Mouse (Mus musculus): ENCODE data around the gene Exph5.
A peak's percentile ranks its signal among the peaks of the same experiment; 100 is the strongest.

Exph5 gene

DNA sequence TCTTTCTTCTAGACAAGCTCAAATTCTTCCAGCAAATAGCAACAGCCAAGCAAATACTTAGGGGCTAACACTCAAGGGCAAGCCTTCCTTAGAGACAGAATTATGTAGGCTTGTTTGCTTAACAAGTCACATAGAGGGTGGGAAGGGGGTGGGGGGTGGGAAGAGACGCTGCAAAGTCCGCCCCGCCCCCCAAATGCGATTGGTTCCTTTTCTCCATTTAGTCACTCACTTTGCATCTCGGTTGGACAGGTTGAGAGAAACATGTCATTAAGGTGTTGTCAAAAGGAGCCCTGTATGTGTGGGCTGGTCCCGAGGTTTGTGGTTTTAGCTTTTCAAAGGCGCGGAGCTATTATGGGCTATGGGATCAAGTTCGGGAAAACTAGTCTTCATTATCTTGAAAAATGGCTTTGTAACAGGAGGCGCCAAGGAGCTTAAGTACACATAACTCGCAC is at the start of gene Exph5:
Gene Exph5, plus strand, starts transcription at position 402 of the 452 bp plus-strand sequence.
- no peak for DNase-seq (ENCODE audit: low read depth, low spot score)

GRCm38 (mm10) chr9:53254368-53254767 is 47.1 kb upstream of the Exph5 start:
- peak; percentile 92 for DNase-seq (ENCODE audit: low read depth, low spot score)

DNA sequence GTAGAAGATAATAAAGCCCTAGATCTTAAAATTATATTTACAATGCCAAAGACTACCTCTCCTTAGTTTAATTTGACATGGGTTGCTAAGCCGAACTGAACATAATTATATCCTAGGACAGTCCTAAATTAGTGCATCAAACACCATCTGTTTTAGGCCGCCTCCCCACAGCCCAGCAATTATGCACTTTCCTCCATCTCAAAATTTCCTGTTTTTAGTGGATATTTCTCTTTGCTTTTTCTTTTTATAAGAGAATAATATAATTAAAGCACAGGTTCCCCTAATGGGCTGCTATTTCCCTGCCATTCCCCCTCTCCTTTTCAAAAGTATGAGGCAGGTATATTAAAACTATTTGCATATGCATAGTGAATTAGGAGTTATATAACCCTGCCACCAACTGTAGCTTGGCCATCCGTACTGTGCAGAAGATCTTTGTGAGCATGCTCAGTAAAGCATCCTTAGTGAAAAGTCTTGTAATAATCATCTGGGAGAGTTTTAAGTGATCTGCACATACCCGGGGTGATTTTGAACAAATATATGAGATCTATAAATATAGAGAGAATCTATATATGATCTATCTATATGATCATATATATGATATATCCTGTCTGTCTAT is 44.7 kb upstream of the Exph5 start:
- no peak for DNase-seq (ENCODE audit: low read depth, low spot score)

DNA sequence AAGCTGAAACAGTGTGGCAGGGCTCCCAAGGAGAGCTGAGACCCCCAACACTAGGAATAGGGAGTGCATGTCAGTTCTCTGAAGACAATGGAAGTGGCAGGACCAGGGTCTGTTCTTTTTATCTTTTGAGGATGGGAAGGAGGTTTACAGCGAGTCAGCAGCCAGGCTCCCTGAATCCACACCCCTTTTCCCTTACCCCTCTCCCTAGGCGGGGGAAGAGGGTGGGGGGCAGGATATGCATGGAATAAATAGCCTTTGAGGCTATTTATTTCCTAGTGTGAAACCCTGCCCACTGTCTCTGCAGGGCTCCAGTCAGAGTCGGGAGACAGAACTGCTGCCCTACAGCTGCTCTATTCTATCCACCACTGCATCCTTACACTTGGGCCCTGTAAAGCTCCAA is 43.7 kb upstream of the Exph5 start:
- no peak for DNase-seq (ENCODE audit: low read depth, low spot score)

- DNase-seq (ENCODE audit: low read depth, low spot score): no peak
Measured at GRCm38 (mm10) chr9:53258199-53258598, 43.3 kb upstream of the Exph5 start.

GRCm38 (mm10) chr9:53264387-53264786 is 37.1 kb upstream of the Exph5 start:
- peak; percentile 89 for DNase-seq (ENCODE audit: low read depth, low spot score)

DNA sequence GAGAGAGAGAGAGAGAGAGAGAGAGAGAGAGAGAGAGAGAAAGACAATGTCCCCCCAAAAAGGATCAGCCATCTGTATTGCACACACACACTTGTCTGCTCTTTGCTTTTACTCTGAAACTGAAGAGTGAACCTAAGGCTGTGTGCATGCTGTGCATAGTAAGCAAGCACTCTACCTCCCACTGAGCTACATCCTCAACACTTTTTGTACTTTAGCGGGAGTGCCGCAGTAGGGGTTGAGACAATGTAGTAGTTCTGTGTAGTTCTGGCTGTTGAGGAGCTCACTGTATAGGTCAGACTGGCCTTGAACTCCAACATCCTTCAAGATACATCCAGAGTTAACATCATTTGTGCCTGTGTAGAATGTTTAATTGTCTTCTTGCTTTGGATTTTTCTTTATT is 35.9 kb upstream of the Exph5 start:
- no peak for DNase-seq (ENCODE audit: low read depth, low spot score)

DNA sequence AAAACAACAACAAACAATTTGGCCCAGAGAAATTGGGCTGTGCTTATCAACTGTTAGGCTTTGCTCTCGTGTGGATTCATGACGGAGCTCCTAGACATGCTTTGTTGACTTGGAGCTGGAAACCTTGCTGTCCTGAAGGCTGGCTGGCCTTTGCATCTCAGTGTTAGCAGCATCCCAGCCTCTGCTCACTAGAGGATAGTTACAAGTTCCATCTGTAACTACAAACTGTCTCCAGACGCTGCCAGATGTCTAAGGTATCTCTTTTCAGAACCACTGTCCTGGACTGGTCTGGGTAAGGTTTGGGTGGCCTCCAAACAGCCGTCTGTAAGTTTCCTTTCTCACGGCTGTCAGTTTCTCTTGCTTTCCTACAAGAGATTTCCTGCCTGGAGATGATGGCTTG is 33.4 kb upstream of the Exph5 start:
- peak; percentile 40 for DNase-seq (ENCODE audit: low read depth, low spot score)

GRCm38 (mm10) chr9:53268731-53269465 is 32.6 kb upstream of the Exph5 start:
- peak; percentile 71 for DNase-seq (ENCODE audit: low read depth, low spot score)

DNA sequence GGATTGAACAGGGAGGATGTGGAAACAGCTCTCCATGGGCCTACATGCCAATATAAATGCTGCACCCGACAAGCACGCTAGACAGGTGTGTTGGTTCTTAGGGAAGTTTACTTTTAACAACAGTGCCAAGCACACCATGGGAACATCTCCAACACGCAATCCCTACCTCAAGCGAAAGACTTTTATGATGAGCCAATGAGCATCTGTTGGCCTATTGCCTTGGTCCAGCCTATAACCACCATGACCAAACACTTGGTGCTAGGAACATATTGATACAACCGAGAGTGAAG is 32.1 kb upstream of the Exph5 start:
- DNase-seq (ENCODE audit: low read depth, low spot score): no peak

DNA sequence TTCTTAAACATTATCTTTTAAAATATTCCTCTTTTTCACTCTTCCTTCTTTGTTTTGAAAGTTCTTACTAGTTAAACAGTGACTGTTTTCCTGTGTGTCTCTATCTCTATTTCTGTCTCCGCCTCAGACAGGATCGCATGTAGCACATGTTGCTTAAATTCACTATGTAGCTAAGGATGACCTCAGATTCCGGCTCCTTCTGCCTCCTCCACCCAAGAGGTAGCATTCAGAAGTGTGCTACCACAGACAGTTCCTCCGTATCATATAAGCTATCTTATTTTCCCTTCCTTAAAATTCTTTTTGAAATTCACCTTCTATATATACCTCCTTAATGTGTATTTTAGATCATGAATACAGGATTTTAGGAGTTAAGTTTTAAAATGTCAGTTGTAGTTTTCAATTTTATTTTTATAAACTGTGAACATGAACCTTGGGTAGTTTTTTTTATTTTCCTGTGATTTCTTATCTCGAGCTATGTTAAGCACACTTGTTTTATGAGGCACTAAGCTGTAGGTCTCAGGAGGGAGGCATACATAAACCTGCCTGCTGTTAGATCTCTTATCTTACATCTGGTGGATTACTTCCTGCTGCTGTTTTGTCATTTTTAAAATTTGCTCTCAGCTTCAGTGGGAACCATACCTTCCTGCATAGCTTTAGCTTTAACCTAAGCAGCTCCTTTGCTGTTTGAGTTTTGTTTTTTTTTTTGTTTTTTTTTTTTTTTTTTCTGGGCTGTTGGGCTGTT is 30.0 kb upstream of the Exph5 start:
- no peak for DNase-seq (ENCODE audit: low read depth, low spot score)

DNA sequence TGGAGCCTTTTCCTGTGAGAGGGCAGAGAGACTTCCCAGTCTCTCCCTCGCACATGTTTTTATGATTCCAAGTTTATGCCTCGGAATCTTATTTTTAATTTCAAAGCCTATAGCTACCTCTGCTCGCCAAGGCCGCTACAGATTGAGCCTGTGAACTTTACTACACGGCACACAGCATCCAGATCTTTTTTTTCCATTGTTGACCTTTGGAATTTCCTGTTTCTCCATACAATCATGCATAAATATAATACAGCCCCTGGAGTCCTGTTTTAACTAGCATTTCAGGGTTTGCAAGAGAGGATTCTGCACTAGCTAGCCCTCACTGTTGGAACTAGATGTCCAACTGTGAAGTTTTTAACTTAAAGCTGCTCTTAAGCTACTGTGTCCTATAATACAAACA is 29.3 kb upstream of the Exph5 start:
- no peak for DNase-seq (ENCODE audit: low read depth, low spot score)

DNA sequence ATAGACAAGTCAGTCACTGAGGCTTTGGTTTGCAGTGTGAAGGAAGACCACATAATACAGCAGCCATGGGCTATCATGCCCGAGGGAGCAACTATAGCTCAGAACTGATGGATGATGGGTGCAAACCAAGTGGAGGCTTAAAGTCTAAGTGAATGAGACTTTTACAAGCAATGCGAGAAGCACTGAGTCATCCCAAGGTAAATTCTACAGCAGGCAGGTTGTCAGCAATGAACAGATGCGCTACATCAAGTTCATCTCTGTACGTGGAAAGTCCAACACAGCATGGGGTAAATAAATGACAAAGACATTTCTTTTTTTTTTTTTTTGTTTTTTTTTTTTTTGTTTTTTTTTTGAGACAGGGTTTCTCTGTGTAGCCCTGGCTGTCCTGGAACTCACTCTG is 28.8 kb upstream of the Exph5 start:
- no peak for DNase-seq (ENCODE audit: low read depth, low spot score)

- peak; percentile 68 for DNase-seq (ENCODE audit: low read depth, low spot score)
Measured at GRCm38 (mm10) chr9:53276381-53276780, 25.1 kb upstream of the Exph5 start.

- DNase-seq (ENCODE audit: low read depth, low spot score): peak; percentile 73
Measured at GRCm38 (mm10) chr9:53278997-53279396, 22.5 kb upstream of the Exph5 start.

GRCm38 (mm10) chr9:53286793-53287192 is 14.7 kb upstream of the Exph5 start:
- peak; percentile 69 for DNase-seq (ENCODE audit: low read depth, low spot score)

- peak; percentile 74 for DNase-seq (ENCODE audit: low read depth, low spot score)
Measured at GRCm38 (mm10) chr9:53290006-53290405, 11.5 kb upstream of the Exph5 start.

GRCm38 (mm10) chr9:53292833-53293232 is 8.6 kb upstream of the Exph5 start:
- no peak for DNase-seq (ENCODE audit: low read depth, low spot score)

- DNase-seq (ENCODE audit: low read depth, low spot score): no peak
Measured at GRCm38 (mm10) chr9:53301801-53302311, 386 bp downstream of the Exph5 start.

- no peak for DNase-seq (ENCODE audit: low read depth, low spot score)
Measured at GRCm38 (mm10) chr9:53302415-53302814, 945 bp downstream of the Exph5 start.

DNA sequence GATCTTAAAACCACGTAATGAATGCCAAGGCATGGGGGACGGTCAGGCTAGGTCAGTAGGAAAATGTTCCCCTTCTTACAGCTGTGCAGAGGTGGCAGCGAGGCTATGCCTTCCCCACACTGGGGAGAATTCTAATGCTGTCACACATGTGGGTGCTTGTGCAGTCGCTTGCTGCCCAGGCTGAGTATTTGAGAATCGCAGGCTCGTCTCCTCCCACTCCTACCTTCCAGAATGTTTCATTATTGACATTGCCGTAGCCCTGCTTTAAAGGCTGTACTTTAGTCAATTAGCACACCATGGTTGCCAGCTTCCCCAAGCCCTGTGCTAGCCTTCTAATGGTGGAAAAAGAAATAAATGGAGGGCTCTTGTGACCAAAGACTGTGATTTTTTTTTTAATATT is 6.4 kb downstream of the Exph5 start:
- DNase-seq (ENCODE audit: low read depth, low spot score): no peak

DNA sequence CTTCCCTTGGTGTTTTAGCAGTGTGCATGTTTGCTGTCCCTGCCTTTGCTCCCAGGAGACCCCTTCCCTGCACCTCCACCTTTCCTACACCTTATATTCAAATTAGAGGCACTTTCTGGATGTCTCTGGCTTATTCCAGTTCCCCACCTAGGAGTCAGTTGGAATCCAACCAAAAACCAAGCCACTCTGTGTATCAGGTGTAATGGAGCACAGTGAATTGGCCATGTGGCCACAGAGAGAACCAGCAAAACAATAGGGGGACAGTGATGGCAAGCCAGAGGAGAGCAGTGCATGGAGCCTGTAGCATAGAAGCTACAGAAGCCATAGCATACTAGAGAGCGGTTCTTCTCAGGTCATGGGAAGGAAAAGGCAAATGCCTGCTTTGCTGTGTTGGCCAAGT is 11.5 kb downstream of the Exph5 start:
- DNase-seq (ENCODE audit: low read depth, low spot score): no peak
